Mouse (Mus musculus): ENCODE data around the gene Gm45618.

Gene Gm45618

DNA sequence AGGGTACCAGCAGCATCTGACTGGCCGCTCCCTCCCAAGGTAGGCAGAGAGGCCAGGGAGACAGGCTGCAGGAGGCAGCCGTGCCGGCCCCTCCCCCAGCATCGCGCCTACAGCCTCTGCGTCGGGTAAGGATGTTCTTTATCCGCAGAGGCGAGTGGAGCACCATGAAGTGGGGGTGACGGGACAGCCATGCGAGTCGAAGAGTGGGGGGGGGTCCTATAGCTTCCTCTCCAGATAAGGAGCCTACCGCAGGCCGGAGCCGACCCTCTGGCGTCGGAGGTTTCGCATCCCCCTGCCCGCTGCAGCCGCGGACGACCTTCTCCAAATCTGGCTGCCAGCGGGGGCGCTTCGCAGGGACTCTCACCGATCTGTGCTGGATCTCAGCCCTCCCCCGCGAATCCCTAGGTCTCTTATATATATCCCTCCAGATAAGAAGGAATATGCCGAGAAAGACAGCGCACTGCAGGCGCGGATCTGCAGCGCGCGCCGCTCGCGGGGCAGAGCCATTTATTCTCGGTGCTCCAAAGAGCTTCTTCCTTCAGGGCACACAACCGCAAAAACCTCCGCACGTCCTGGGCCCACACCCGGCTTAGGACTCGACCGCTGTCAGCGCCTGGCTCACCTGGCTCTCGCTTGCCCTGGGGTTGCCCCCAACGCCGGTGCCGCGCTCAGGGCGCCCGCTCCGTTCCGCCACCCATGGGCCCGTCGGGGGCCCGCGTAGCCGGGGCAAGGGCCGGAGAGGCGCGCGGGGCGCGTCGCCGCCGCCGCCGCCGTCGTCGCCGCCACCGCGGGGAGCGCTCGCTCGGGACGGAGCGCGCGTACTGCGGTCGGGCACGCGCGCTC is 26.0 kb downstream of the Gm45618 start:
- DNase-seq (ENCODE audit: low spot score), result no peak

DNA sequence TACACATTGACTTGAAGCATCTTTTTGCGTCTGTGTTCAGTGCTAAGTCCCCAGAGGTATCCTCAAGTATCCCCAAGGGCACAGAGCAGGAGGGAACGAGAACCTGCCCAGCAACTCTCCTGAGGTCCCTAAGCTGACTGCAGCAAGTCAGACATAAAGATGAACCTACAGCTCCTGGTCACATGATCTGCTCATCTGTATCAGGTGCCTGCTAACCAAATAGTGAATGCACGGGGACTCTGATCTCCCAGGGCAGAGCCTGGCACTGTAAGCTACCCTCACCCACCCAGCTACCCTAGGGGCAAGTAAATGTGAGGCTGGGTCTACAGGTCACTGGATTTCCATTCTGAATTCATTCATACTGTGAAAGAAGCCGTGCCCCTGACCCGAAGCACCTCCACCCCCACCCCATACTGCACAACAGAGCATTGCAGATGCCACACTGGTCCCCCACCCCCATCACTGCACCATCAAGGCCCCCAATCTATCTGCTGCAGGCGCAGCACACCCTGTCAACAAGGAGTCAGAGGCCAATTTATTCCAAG is 26.8 kb downstream of the Gm45618 start:
- no peak for DNase-seq (ENCODE audit: low spot score)

DNA sequence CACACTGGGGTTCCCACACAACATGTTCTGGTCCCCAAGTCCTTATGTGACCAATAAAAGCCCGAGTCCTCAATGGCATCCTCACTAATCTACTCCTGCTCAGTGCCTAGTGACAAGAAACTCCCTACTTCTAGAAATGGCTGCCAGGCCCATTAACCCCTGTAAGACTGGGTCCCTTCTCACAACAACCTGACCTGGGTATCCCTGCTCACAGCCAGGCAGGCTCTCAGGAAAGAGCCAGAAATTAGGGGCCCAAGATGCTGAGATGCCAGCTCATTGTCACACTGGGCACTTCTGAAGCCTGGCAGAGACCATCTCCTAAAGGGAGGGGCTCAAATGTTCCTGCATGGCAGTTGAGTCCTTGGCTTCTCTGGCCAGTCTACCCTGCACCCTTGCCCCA is 27.5 kb downstream of the Gm45618 start:
- DNase-seq (ENCODE audit: low spot score), result no peak

DNA sequence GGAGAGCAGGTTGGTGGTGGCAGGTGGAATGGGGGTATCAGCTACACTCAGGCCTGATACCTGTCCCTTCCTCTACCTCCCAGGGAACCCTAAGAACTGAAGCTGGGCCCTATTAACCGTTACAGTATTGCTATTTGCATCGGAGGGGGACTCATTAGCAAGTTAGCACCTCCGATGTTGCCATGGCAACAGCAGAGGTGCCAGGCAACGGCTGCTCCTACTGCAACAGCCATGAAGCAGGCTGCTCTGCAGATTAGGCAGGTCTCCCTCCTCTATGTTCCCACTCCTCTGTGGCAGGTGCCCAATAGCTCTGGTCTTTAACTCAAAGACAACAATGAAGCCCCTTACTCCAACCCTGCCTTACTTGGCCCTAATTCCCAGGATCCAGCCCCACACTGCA is 28.7 kb downstream of the Gm45618 start:
- DNase-seq (ENCODE audit: low spot score), result no peak

DNA sequence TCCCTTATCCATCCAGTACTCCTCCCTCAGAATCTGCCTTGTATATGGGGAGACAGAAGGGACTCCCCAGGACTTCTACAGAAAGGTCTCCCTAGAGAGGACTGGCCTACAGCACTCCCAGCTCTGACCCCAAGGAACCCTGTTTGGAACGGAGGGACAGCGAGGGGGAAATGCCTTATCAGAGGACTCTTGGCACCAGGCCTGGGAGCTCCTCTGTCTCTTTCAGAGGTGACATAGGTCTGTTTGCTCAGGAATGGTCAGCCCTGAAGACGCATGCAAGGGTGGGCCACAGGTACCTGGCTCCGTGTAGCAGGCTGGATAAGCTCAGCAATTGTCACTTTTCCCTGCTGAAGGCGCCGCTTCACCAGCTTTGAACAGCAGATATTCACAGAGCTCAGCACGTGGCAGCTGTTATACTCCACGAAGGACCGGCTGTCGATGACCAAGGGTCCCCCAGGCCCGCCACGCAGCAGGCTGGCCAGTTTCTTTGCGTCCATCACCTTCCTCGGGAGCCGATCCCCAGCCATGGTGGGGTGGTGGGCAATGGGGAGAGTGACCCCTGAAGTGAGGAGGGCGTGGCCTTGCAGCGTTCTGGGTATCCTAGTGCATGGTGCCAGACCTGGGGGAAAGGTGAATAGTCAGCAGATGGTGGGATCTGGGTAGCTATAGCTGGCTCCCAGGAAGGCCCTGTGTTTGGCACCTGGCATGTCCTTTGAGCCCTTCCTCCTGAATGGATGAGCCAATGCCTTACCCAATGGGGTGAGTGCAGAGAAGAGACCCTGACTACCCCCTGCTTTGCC is 30.7 kb downstream of the Gm45618 start:
- no peak for DNase-seq (ENCODE audit: low spot score)

DNA sequence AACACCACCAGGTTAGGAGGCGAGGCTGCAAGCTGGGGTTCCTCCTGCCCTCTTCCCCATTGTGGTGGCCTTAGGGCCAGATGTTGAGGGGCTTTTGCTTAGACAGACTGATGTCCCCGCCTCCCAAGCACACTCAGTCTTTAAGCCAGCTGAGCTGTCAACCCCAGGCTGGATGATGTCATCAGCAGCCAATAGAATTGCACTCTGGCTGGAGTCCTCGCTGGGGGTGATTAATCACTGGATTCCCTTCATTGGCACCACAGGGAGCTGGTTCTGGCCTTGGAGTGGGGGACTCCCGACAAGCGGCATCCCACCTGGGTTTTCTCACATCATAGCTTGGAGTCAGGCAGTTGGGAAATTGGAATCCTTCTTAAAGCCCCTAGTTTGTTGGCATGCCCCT is 31.6 kb downstream of the Gm45618 start:
- DNase-seq (ENCODE audit: low spot score), result no peak

DNA sequence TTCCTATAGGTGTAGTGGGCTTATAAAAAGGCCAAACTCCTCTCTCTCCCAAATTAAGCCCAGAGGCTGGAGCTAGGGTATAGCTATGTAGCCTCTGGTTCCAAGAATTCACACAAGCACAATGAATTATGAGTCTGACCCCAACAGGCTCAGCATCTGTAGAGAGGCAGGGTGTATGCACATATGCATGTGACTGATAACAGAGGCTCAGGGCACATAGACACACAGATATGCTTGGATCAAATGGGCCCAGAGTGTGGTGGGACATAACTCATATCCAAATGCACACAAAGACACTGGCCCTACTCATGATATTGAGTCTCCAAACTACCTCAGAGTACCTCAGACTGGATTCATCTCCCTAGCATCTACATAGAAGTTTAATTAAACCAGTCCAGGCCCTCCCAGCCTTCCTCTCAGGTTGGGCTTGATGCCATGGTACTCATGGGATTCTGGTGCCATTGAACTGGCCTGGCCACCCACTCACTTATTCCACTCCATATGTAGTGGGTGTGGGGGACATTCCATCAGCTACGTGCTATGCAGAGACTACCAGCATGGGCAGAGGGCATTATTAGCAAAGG is 33.4 kb downstream of the Gm45618 start:
- DNase-seq (ENCODE audit: low spot score), result no peak

DNA sequence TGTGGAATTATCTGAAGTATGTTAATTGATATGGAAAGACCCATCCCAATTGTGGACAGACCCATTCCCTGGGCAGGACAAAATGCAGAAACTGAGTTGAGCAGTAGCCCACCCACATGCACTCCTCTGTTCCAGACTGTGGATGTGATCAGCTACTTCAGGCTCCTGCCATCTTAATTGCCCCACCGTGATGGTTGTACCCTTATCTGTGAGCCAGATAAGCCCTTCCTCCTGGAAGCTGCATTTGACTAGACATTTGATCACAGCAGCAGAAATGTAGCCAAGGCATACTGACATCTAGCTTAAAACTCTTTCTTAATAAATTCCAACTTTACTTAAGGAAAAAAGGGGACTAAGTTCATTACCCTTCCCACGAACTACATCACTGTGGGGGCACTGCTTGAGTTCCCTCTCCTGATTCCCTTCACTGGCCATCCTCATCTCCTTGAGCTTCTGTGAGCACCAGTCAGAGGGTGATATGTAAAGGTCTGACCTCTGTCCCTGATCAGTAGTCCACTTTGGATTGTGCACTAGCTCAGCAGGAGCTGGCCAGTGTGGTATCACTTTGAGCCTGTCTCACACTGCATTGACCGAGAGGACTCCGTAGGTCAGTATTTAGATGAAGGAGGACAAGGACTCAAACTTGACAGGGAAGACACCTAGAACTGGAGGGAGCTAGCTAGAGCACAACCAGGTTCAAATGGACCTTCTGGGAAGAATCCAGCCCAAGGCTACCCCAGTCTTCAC is 34.2 kb downstream of the Gm45618 start:
- no peak for DNase-seq (ENCODE audit: low spot score)

DNA sequence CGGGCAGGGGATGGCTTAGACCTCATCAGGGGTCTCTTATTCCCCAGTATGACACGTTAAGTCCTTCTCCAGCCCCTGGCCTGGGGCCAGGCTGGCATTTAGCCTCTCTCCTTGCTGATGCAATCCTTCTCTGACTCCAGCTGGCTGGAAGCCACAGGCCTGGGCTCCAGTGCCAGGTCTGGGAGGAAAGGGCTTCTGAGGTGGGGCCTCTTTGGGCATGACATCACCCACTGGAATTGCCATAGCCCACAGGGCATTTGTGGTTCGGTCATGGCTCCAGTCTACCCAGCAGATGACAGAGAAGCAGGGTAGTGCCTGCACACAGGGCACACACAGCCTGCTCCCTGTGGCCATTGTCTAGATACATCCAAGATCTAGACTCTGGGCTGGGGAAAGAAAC is 35.7 kb downstream of the Gm45618 start:
- DNase-seq (ENCODE audit: low spot score), result peak; percentile 69

DNA sequence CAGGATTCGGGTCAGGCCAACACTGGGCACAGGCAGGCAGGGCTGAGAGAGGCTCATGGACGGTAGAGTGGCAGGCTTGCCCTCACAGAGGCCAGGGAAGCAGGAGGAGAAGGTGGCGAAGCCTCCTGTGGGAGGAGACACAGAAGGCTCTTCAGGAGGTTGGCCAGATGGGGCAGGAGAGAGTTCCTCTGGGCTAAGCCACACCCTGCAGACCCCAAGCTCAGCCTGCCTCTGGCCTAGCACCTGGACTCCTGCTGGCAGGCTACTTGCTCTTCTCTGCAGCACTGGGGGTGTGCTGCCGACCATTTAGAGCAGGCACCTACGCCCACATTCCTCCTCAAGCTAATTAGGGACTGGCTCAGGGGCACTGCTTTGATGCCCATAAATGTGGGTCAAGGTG is 36.1 kb downstream of the Gm45618 start:
- DNase-seq (ENCODE audit: low spot score), result no peak

DNA sequence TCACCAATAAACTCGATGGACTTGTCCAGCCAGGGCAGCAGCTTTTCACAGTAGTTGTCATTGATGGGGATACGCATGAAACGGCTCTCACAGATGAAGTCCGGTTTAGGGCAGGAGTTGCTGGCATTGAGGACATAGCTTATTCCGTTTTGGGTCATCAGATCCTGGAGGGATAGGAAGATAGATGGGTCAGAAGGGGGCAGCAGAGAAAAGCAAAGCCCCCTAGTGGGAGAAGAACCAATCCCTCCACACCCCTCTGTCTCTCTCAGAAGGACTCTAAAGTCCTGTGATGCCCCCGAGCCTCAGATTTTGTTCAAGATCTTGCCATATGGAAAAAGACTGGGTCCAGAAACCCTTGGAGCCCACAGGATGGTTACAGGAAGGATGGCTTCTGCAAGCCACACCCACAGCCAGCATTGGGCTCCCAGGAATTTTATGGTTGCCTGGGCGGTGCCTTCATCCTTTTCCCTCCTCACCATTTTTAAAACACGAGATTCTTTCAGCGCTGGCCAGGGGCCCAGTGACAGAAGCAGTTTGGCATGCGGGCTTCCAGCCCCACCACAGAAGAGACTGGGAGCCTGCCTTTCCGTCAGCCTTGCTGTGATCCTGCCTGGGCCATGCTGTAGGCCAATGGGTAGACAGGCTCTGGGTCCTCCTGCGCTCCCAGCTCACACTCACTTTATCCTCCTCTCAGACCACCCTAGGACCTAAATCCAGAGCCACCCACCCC is 36.8 kb downstream of the Gm45618 start:
- DNase-seq (ENCODE audit: low spot score), result no peak

DNA sequence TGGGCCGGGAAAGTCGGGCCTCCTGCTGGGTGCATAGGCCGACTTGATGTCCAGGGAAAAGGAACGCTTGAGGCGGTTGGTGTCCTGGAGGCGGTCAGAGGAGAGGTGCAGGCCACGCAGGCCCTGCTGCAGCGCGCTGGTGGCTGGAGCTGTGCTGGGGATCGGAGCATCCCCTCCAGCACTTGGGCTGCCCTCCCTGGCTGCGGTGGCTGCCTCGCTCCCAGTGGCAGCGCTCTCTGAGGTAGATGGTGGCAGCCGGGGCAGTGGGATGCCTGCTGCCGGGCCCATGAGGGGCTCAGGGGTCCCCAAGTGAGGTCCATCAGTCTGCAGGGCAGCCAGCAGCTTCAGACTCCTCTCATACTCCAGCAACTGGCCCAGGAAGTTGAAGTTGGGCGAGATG is 37.9 kb downstream of the Gm45618 start:
- no peak for DNase-seq (ENCODE audit: low spot score)

DNA sequence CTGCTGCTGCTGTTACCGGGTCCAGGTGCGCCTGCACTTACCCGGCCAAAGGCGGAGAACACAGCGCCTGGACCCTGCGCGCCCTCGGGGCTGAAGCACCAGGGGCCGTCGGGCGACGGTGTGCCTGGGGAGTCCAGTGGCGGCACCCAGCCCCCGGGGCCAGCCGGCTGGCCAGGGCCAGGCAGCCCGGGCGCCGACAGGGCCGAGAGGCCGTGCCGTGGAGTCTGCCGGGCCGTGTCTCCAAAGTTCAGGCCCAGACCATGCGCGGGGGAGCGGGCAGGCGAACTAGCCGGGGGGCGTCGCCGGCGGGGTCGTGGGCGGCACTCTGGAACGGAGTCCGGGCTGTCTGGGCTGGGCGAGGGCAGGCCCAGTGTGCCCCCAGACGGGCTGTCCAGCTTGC is 38.4 kb downstream of the Gm45618 start:
- DNase-seq (ENCODE audit: low spot score), result no peak

DNA sequence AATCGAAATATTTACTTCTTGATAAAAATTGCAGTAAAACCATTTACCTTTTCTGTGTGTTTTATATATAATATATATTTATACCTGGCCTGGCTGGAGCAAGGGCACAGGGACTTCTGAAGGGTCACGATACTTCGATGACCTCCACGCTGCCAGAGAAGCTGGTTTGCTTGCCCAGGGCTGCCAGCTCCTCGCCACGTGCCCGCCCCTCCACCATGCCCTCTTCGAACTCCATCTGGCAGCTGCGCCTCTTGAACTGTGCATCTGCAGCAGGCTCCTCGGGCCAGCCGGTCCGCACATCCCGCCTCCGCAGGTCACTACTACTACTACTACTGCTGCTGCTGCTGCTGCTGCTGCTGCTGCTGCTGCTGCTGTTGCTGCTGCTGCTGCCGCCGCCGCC is 38.8 kb downstream of the Gm45618 start:
- DNase-seq (ENCODE audit: low spot score), result no peak

DNA sequence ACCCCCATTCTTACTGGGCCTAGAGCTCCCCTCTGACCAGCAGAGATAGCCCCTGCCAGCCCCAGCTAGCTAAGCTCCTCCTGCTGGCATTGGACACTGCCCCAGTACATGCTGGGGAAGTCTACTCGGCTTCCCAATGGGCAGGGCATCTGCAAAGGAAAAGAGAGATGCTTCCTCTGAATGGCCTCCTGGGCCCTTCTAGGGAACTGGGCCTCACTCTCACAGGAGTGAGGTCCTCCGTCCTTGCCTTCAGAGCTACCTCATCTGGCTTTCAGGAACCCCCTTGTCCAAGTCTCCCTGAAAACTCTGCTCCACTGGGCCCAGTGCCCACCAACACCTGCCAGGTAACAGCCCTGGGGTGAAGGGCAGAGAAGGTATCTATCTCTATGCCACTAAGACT is 39.7 kb downstream of the Gm45618 start:
- DNase-seq (ENCODE audit: low spot score), result no peak

DNA sequence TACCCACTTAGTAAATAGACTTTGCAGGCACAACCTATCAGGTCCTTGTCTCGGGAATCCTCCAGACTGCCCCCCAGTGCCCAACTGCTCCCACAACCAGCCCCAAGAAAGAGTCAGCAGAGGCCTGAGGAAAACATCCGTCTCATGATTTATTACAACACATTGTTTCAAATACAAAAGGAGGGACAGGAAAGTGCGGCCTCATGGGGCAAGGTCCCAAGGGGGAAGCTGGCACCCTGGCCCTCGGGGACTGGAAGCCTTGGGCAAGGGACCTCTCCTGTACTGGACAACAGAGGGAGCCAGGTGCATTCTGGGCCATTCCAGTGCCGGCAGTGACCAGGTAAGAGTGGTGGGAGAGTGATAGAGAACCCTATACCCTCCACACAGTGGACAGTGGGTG is 41.2 kb downstream of the Gm45618 start:
- DNase-seq (ENCODE audit: low spot score), result no peak

DNA sequence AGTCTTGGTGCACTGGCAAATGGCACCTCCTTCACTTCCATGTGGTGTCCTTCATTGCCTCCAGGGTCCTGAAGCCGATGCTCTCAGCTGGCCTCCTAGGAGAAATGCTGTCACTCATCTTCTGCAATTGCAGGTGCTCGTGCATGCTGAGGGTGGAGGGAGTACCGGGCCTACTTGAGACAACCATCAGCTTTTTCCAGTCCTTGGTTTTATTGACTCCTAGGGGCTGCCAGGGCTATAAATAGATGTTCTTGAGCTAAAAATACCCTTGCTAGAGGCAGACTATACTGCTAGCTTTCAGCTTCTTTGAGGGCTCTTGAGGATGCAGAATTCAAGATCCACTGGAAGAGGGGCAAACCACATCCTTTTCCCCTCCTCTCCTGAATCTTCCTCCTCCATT is 43.4 kb downstream of the Gm45618 start:
- no peak for DNase-seq (ENCODE audit: low spot score)

DNA sequence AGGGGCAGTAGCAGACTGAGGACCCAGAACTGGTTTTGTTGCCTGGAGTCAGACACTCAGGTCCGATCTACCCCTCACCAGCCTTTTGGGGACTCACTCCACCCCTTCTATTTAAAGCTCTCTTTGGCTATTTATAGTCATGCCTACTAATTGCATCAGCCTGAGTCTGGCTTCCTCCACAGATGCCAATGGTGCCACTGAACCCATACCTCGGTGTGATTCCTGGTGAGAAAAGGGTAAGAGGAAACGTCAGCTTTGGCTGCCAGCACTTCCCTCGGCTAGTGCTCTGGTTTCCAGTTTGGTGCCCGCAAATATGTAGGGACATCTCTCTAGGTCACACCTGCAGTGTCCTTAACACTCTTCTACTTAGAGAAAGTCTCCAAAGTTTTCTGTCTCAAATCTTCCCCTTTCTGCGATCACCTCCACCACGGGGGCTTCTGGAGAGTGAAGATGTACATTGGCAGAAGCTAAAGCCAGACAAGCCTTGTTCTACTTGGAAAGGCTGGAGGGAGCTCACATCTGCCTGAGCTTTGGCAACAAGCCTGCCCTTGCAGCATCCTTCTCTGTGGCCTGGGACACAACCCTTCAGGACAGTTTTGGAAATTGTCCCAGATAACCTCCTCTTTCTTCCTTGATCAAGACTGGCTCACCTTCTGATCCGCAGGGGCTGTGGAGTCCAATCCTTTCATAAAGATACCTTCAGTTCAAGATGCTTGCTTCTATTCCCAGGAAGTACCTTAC is 46.2 kb downstream of the Gm45618 start:
- DNase-seq (ENCODE audit: low spot score), result no peak

DNA sequence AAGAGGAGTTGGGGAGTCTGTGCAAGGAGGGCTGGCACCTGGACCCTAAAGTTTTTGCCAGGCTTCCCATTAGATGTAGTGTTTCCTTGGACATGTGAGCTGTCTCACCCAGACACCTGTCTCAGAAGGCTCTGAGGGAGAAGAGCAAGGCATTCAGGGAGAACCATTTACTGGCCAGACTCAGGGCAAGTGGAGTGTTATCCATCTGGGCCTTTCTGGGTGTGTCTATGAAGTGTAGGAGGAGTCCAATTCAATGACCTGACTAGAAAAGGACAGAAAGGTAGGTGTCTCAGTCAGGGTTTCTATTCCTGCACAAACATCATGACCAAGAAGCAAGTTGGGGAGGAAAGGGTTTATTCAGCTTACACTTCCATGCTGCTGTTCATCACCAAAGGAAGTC is 48.8 kb downstream of the Gm45618 start:
- no peak for DNase-seq (ENCODE audit: low spot score)

DNA sequence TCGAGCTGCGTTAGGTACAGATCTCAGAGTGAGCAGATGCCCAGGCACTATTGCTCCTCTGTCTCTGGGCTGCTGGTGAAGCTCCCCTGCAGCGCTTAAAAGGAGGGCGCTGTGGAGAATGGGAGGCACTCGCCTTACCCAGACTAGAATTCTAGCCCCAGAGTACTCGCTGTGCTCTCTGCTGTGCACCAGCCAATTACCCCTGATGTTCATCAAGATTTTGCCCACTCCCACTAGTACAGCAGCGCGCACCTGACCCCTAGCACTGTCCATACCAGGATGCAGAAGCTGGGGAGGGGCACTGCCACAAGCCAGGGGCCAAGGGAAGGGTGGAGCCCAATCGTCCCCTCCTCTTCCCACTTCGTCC is 49.3 kb downstream of the Gm45618 start:
- DNase-seq (ENCODE audit: low spot score), result no peak
